Mouse (Mus musculus) liver, embryonic 14.5 days (tissue): Measurements from ENCODE around the gene Cryzl1. TPM values are rescaled to one million over a fixed set of nuclear protein-coding genes. Genes with fewer than 3 reads are reported as not detected.

Experiments used
- ATAC-seq: fragments of 200-750 bp; cut with Nextera tagmentation; 2 replicates; pipeline ENCODE4 v1.8.0; 2017; ENCODE audit warnings: moderate number of reproducible peaks, mild to moderate bottlenecking, moderate library complexity; ENCODE audit not compliant: insufficient read depth
- DNase-seq, 3 experiments: peaks; one replicate each; pipeline ENCODE4 v3.0.0-alpha.2; 2012 to 2013; ENCODE audit warnings: low read depth in 3 of 3, low spot score in 3 of 3
- H3K27ac ChIP-seq: fragments of 300-500 bp; sonication (generic); 2 replicates; pipeline ENCODE4 v1.5.1; 2014; ENCODE audit warnings: moderate library complexity, mild to moderate bottlenecking, control low read depth, inconsistent platforms
- H3K27me3 ChIP-seq: fragments of 300-500 bp; sonication (generic); 2 replicates; pipeline ENCODE4 v1.6.1; 2014; ENCODE audit warnings: mild to moderate bottlenecking, low read length, moderate library complexity; ENCODE audit not compliant: control insufficient read depth, insufficient read depth
- H3K36me3 ChIP-seq: fragments of 300-500 bp; sonication (generic); replicated peaks from 2 replicates; pipeline ENCODE4 v1.6.1; 2014; ENCODE audit warnings: low read depth; ENCODE audit not compliant: control insufficient read depth, insufficient read depth
- H3K4me1 ChIP-seq, 2 experiments: fragments of 200-500 bp in 1 of 2; fragments of 300-500 bp in 1 of 2; sonication (generic) in 1 of 2; replicated peaks; 2 replicates each; pipeline ENCODE4 v1.6.1; 2012 to 2014; ENCODE audit warnings: antibody characterized with exemption in 1 of 2, inconsistent platforms in 1 of 2, low read length in 1 of 2; ENCODE audit not compliant: control insufficient read depth in 2 of 2, insufficient read depth in 2 of 2
- H3K4me2 ChIP-seq: fragments of 300-500 bp; sonication (generic); 2 replicates; pipeline ENCODE4 v1.6.1; 2014; ENCODE audit warnings: low read depth, mild to moderate bottlenecking, control low read depth, moderate library complexity
- H3K4me3 ChIP-seq, 2 experiments: fragments of 200-500 bp in 1 of 2; fragments of 300-500 bp in 1 of 2; sonication (generic) in 1 of 2; 2 replicates each; pipeline ENCODE4 v1.5.1; 2012 to 2014; ENCODE audit warnings: low read depth in 2 of 2, low read length in 2 of 2, mild to moderate bottlenecking in 2 of 2, control low read depth in 1 of 2, inconsistent platforms in 1 of 2, moderate library complexity in 1 of 2; ENCODE audit not compliant: insufficient read depth in 1 of 2
- H3K9ac ChIP-seq: fragments of 300-500 bp; sonication (generic); replicated peaks from 2 replicates; pipeline ENCODE4 v1.6.1; 2014; ENCODE audit warnings: mild to moderate bottlenecking, control low read depth, moderate library complexity
- H3K9me3 ChIP-seq: fragments of 300-500 bp; sonication (generic); 2 replicates; pipeline ENCODE4 v1.6.1; 2016; ENCODE audit warnings: low read length, mixed read lengths; ENCODE audit not compliant: control insufficient read depth
- CTCF ChIP-seq: IDR thresholded peaks from 2 replicates; pipeline ENCODE4 v1.5.1; 2016; ENCODE audit warnings: antibody characterized with exemption, low read depth, control low read depth
- EP300 ChIP-seq: IDR thresholded peaks from 2 replicates; pipeline ENCODE4 v1.6.1; 2016; ENCODE audit warnings: antibody characterized with exemption, low read depth
- WGBS: fragments of 180-500 bp; shearing (Covaris S2); extraction: QIAGEN DNeasy Blood & Tissue Kit; methylation state at CpG from one replicate; pipeline ENCODE4 v1.1.7; 2014; ENCODE audit not compliant: insufficient replicate concordance; 5-methylcytosine and 5-hydroxymethylcytosine counted together
- polyA plus RNA-seq, 2 experiments: library from polyadenylated mRNA; depleted of rRNA in 1 of 2; stranded (reverse) in 1 of 2; unstranded in 1 of 2; fragments of >200 nt; fragmentation: Nextera tagmentation in 1 of 2; extraction: Ambion mirVana in 1 of 2; gene quantifications; 2 replicates each; pipeline versions ENCODE4 v1.2.1 to v1.2.3; 2012 to 2014

Gene Cryzl1
- polyA plus RNA-seq, 2 experiments: 17.9 to 29.7 TPM

DNA sequence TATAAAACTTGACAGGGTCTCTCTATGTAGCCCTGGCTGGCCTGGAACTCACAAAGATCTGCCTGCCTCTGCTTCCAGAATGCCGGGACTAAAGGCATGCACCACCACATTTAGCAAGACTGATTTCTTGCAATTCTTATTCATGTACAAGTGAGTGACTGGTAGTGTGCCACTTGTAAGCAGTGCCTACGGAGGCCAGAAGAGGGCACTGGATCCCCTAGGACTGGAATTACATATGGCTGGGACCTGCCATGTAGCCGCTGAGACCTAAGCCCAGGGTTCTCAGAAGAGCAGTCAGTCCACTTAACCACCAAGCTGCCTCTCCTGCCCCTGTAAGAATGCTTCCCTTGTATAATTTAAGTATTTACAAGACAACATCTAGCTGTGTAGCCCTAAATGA, 4.5 kb downstream of the Cryzl1 start:
- Histone ChIP-seq H3K27me3 (peaks cover under 1% of the 10 kb centered on the region; the same call in 1 of the 2 replicates), H3K9ac (no peak overlapping the region), H3K4me1 (peaks cover 9 to 11% of the 10 kb centered on the region in 2 experiments), H3K9me3 (no peaks in the 10 kb centered on the region), H3K4me2 (no peak overlapping the region), H3K27ac (no peak overlapping the region), H3K36me3 (no peaks in the 10 kb centered on the region; the same call in 1 of the 2 replicates), H3K4me3 (no peak overlapping the region)
- ATAC-seq: no peak
- WGBS: 39% methylated on average over 3 of the region's 3 CpGs
- DNase-seq: peak in 1 of 3 experiments; percentile 23
- TF ChIP-seq EP300 (no peak), CTCF (peak; percentile 89)

GRCm38 (mm10) chr16:91717399-91717798, 11.4 kb downstream of the Cryzl1 start:
- H3K9me3 ChIP-seq: no peaks in the 10 kb centered on the region

GRCm38 (mm10) chr16:91716927-91717349, 11.8 kb downstream of the Cryzl1 start:
- TF ChIP-seq CTCF: peak; percentile 78
- peak; percentile 91 for TF ChIP-seq EP300
- Histone ChIP-seq H3K36me3 (peaks cover 4% of the 10 kb centered on the region), H3K4me2 (peak overlapping the region; percentile 59), H3K9me3 (no peaks in the 10 kb centered on the region), H3K4me3 (no peak overlapping the region), H3K4me1 (peaks cover 22 to 23% of the 10 kb centered on the region in 2 experiments), H3K27ac (peak overlapping the region; percentile 95), H3K9ac (peak overlapping the region; percentile 56), H3K27me3 (no peaks in the 10 kb centered on the region)
- 28% methylated on average over 11 of the region's 11 CpGs for WGBS
- DNase-seq (peak; percentile 94 to 97 (median 94)), ATAC-seq (peak; percentile 99)

More at GRCm38 (mm10) chr16:91717399-91717798, 11.4 kb downstream of the Cryzl1 start:
- Histone ChIP-seq H3K4me3 (no peak overlapping the region), H3K27ac (peak overlapping the region; percentile 95), H3K9ac (peak overlapping the region; percentile 60), H3K4me2 (peak overlapping the region; percentile 50), H3K27me3 (no peaks in the 10 kb centered on the region), H3K4me1 (peaks cover 22 to 23% of the 10 kb centered on the region in 2 experiments), H3K36me3 (peaks cover 3% of the 10 kb centered on the region)
- no peak for TF ChIP-seq EP300
- no peak for TF ChIP-seq CTCF
- ATAC-seq (peak; percentile 74), DNase-seq (peak in 2 of 3 experiments; percentile 16 to 36)
- WGBS: 15% methylated on average over 4 of the region's 4 CpGs

DNA sequence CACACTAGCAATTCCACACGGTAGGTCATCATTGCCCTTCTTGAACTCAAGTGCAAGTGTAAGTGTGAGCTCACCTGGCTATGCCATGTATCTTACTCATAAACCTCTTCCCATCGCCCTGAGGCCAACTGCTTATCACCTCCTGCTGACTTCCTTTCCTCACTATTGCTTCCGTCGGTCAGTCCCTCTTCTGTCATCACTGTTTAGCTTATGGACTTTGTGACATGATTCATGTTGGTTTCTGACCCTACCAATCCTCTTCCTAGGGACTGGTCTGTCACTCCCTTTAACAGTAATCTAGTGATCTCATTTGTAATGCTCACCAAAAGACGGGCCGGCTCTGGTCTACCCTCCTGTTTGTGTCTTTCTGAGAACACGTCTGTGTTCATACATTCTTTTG, 18.5 kb downstream of the Cryzl1 start:
- Histone ChIP-seq H3K27ac (no peak overlapping the region), H3K36me3 (peaks cover 13% of the 10 kb centered on the region), H3K27me3 (no peaks in the 10 kb centered on the region), H3K9me3 (no peaks in the 10 kb centered on the region), H3K9ac (no peak overlapping the region), H3K4me3 (no peak overlapping the region), H3K4me1 (no peaks in the 10 kb centered on the region), H3K4me2 (no peak overlapping the region)
- DNase-seq (no peak), ATAC-seq (no peak)
- WGBS: 53% methylated on average over 7 of the region's 7 CpGs
- no peak for TF ChIP-seq CTCF
- no peak for TF ChIP-seq EP300

GRCm38 (mm10) chr16:91704603-91705340, 24.0 kb downstream of the Cryzl1 start:
- H3K36me3 ChIP-seq: peaks cover 20% of the 10 kb centered on the region
- TF ChIP-seq CTCF (0 out of 2 replicates have a peak, but pooled peaks have one; percentile 28), EP300 (no peak)
- ATAC-seq (no peak), DNase-seq (no peak)
- no peaks in the 10 kb centered on the region for H3K4me1 ChIP-seq
- no peaks in the 10 kb centered on the region for H3K9me3 ChIP-seq
- no peak overlapping the region for H3K9ac ChIP-seq
- H3K4me2 ChIP-seq: no peak overlapping the region
- no peak overlapping the region for H3K4me3 ChIP-seq
- H3K27me3 ChIP-seq: no peaks in the 10 kb centered on the region
- WGBS: 74% methylated on average over 14 of the region's 14 CpGs
- no peak overlapping the region for H3K27ac ChIP-seq
